Mouse (Mus musculus): ENCODE results near the gene Sar1b. TPM values are rescaled to one million over a fixed set of nuclear protein-coding genes. Genes with fewer than 3 reads are reported as not detected.

Gene Sar1b
- total RNA-seq (2012; rRNA removed) (99.0 and 104 TPM in 2 replicates), polyA plus RNA-seq (2012; ENCODE audit: insufficient read depth in 1 of 2, insufficient read length in 2 of 2, low read depth in 1 of 2, low replicate concordance in 2 of 2, missing spikeins in 1 of 2) (100 to 1,000 TPM in 1 of 2 experiments, not detected in 1; 124 TPM)

DNA sequence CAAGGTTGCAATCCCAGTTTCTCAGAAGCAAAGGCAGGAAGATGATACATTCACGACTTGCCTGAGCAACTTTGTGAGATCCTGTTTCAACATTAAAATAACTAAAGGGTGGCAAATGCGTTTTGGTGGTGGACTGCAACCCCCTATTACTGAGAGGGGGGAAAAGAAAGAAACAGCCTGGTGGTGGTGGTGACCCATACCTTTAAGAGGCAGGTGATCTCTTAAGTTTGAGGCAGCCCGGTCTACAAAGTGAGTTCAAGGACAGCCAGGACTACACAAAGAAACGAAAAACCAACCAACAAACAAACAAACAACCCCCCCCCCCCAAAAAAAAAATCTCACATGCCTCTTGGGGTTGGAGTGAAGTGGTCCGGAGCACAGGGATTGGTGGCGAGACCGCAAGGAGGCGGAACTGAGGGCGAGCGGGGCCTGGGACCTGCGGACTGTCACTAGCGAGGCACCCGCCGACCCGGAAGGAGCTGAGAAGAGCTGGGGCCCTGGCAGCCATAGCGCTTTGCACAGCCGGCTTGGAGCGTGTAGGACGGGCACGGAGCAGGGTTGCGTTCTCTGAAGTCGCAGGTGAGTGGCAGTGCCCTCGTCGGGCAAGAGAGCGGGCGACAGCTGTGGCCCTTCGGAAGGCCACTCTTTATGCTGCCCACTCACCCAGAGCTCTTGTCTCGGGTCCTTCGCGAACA is at the start of gene Sar1b, which contains the start of gene Sec24a:
TSS of gene Sar1b (plus strand) at position 475 of the 695 bp plus-strand sequence.
TSS of gene Sec24a (minus strand) at position 422 of the 695 bp plus-strand sequence.
- peak; percentile 76 for TF ChIP-seq CHD2 (IDR thresholded peaks at IDR 0.05; ENCODE audit: low read length)
- TF ChIP-seq POLR2AphosphoS2 (IDR thresholded peaks at IDR 0.05; ENCODE audit: low read length): peak; percentile 78; the same call in 1 of the 2 replicates
- no peak for TF ChIP-seq JUND (IDR thresholded peaks at IDR 0.05; ENCODE audit: low read depth, low read length)
- peak; percentile 23; the same call in 1 of the 2 replicates for TF ChIP-seq RCOR1 (IDR thresholded peaks at IDR 0.05; ENCODE audit: low read depth, low read length)
- TF ChIP-seq ETS1 (IDR thresholded peaks at IDR 0.05; ENCODE audit: low read depth, low read length): peak; percentile 45; the same call in 1 of the 2 replicates
- no peak for TF ChIP-seq TAL1 (IDR thresholded peaks at IDR 0.05; ENCODE audit: low read length)
- TF ChIP-seq E2F4 (IDR thresholded peaks at IDR 0.05; ENCODE audit: borderline replicate concordance, low read depth, low read length): no peak
- peak; percentile 88 for TF ChIP-seq TCF12 (IDR thresholded peaks at IDR 0.05; ENCODE audit: low read depth, low read length)
- peak; percentile 95 for TF ChIP-seq ELF1 (IDR thresholded peaks at IDR 0.05; ENCODE audit: low read depth, low read length)
- TF ChIP-seq NELFE (IDR thresholded peaks at IDR 0.05; ENCODE audit: low read depth, low read length): peak; percentile 83
- TF ChIP-seq SMC3 (IDR thresholded peaks at IDR 0.05; ENCODE audit: low read depth, low read length): no peak; the same call in 1 of the 2 replicates
- TF ChIP-seq HCFC1 (IDR thresholded peaks at IDR 0.05; ENCODE audit: low read depth, low read length): peak; percentile 97
- TF ChIP-seq USF2 (IDR thresholded peaks at IDR 0.05; ENCODE audit: borderline replicate concordance in 1 of 2, insufficient read depth in 1 of 2, low read depth in 1 of 2, low read length in 2 of 2): no peak
- TF ChIP-seq BHLHE40 (IDR thresholded peaks at IDR 0.05; ENCODE audit: borderline replicate concordance, low read depth, low read length): 0 out of 2 replicates have a peak, but pooled peaks have one; percentile 22
- TF ChIP-seq CTCF (IDR thresholded peaks at IDR 0.05 in 2 of 3, conservative IDR thresholded peaks at IDR 0.05 in 1 of 3; ENCODE audit: control insufficient read depth in 1 of 3, insufficient read depth in 1 of 3, low read depth in 2 of 3, low read length in 3 of 3, poor library complexity in 1 of 3, severe bottlenecking in 1 of 3): no peak
- TF ChIP-seq EP300 (IDR thresholded peaks at IDR 0.05; ENCODE audit: low read depth in 1 of 2, low read length in 2 of 2): peak in 1 of 2 experiments; percentile 33; a peak in 1 of 4 replicates
- TF ChIP-seq MAFK (IDR thresholded peaks at IDR 0.05; ENCODE audit: borderline replicate concordance, low read depth, low read length): no peak
- no peak for TF ChIP-seq MEF2A (IDR thresholded peaks at IDR 0.05; ENCODE audit: extremely low read depth, insufficient replicate concordance, low read depth, low read length, poor library complexity, severe bottlenecking)
- TF ChIP-seq ZNF384 (IDR thresholded peaks at IDR 0.05; ENCODE audit: low read depth, low read length): peak; percentile 61
- peak; percentile 94 for TF ChIP-seq MAZ (IDR thresholded peaks at IDR 0.05; ENCODE audit: low read depth, low read length)
- peak; percentile 75; the same call in 1 of the 2 replicates for TF ChIP-seq TBP (IDR thresholded peaks at IDR 0.05; ENCODE audit: low read depth, low read length)
- peak; percentile 77 to 90; a peak in 3 of 4 replicates for TF ChIP-seq POLR2A (IDR thresholded peaks at IDR 0.05; ENCODE audit: control insufficient read depth in 1 of 2, insufficient read depth in 1 of 2, low read depth in 1 of 2, low read length in 2 of 2, poor library complexity in 1 of 2)
- TF ChIP-seq ZMIZ1 (IDR thresholded peaks at IDR 0.05; ENCODE audit: low read depth, low read length): peak; percentile 84
- peak; percentile 97 for TF ChIP-seq MXI1 (IDR thresholded peaks at IDR 0.05; ENCODE audit: low read depth, low read length)
- TF ChIP-seq SIN3A (IDR thresholded peaks at IDR 0.05; ENCODE audit: low read length): peak; percentile 97
- TF ChIP-seq MAX (IDR thresholded peaks at IDR 0.05; ENCODE audit: low read length): peak; percentile 72; the same call in 1 of the 2 replicates
- no peak for TF ChIP-seq UBTF (IDR thresholded peaks at IDR 0.05; ENCODE audit: borderline replicate concordance, insufficient read depth, low read depth, low read length)
- no peak; the same call in 1 of the 2 replicates for TF ChIP-seq CHD1 (IDR thresholded peaks at IDR 0.05; ENCODE audit: low read depth, low read length)
- TF ChIP-seq MYB (IDR thresholded peaks at IDR 0.05; ENCODE audit: low read depth, low read length): no peak
- peak; percentile 9; the same call in 1 of the 2 replicates for TF ChIP-seq ZC3H11A (IDR thresholded peaks at IDR 0.05; ENCODE audit: low read depth, low read length)
- peak; percentile 65 for TF ChIP-seq USF1 (IDR thresholded peaks at IDR 0.05; ENCODE audit: low read depth, low read length)
- TF ChIP-seq NRF1 (IDR thresholded peaks at IDR 0.05; ENCODE audit: insufficient read depth, low read depth, low read length, poor library complexity, severe bottlenecking): peak; percentile 39; the same call in 1 of the 2 replicates
- peak; percentile 89 for TF ChIP-seq KAT2A (conservative IDR thresholded peaks at IDR 0.05; ENCODE audit: low read depth, low read length)
- TF ChIP-seq GABPA (IDR thresholded peaks at IDR 0.05; ENCODE audit: low read depth, low read length): no peak
- H3K4me1 ChIP-seq (ENCODE audit: control insufficient read depth in 1 of 2, insufficient read depth in 2 of 2, low read length in 2 of 2): peaks cover 5 to 17% of the 10 kb centered on the region in 2 experiments
- H3K4me3 ChIP-seq (ENCODE audit: control insufficient read depth in 1 of 2, insufficient read depth in 1 of 2, low read depth in 2 of 2, low read length in 2 of 2): peak within 1 kb of the TSS; percentile 82 to 83
- no peaks in the 10 kb centered on the region for H3K9me3 ChIP-seq (replicated peaks; ENCODE audit: insufficient read depth, low read length)
- DNase-seq (ENCODE audit: low read depth, low spot score): peak; percentile 96
- no peak within 1 kb of the TSS for H3K27ac ChIP-seq (ENCODE audit: control insufficient read depth, low read depth, low read length)
- H3K27me3 ChIP-seq (ENCODE audit: control insufficient read depth in 1 of 2, insufficient read depth in 2 of 2, low read length in 2 of 2): no peaks in the 10 kb centered on the region
- H3K79me2 ChIP-seq (ENCODE audit: control insufficient read depth, insufficient read depth, low read length, poor library complexity): peaks cover 38% of the 10 kb centered on the region
- peak within 1 kb of the TSS; percentile 82 for H3K9ac ChIP-seq (ENCODE audit: control insufficient read depth, low read depth, low read length, poor library complexity, severe bottlenecking)
- H3K36me3 ChIP-seq (ENCODE audit: control insufficient read depth in 1 of 2, insufficient read depth in 2 of 2, low read length in 2 of 2): peaks cover 0 to 22% of the 10 kb centered on the region in 2 experiments; a peak in 2 of 4 replicates

All from MEL (cell line).